Mouse (Mus musculus) midbrain, embryonic 12.5 days (tissue): ENCODE measurements at regions not wholly inside any gene's neighbourhood (a gene's known extent, or its start where the extent isn't known, plus 50 kb on each side); places are given as distances from the start of the nearest gene placed in this dataset. TPM values are rescaled to one million over a fixed set of nuclear protein-coding genes. Genes with fewer than 3 reads are reported as not detected.
"Not testable (repeated sequence)": the region's sequence is repeated elsewhere in the genome, so short reads cannot be mapped to it uniquely, and the experiment has no call there.

Source experiments
- ATAC-seq: fragments of 200-750 bp; cut with Nextera tagmentation; 2 replicates; pipeline ENCODE4 v1.8.0; 2017; ENCODE audit warnings: low read depth, moderate TSS enrichment, moderate library complexity; ENCODE audit not compliant: low FRiP score
- H3K27ac ChIP-seq: fragments of 300-500 bp; sonication (generic); replicated peaks from 2 replicates; pipeline ENCODE4 v1.5.1; 2016; ENCODE audit warnings: mild to moderate bottlenecking
- H3K27me3 ChIP-seq: fragments of 300-500 bp; sonication (generic); 2 replicates; pipeline ENCODE4 v1.6.1; 2016; ENCODE audit warnings: mild to moderate bottlenecking
- H3K36me3 ChIP-seq: fragments of 300-500 bp; sonication (generic); 2 replicates; pipeline ENCODE4 v1.6.1; 2016
- H3K4me1 ChIP-seq: fragments of 300-500 bp; sonication (generic); 2 replicates; pipeline ENCODE4 v1.6.1; 2016
- H3K4me2 ChIP-seq: fragments of 300-500 bp; sonication (generic); replicated peaks from 2 replicates; pipeline ENCODE4 v1.6.1; 2016; ENCODE audit warnings: mild to moderate bottlenecking, moderate library complexity
- H3K4me3 ChIP-seq: fragments of 300-500 bp; sonication (generic); 2 replicates; pipeline ENCODE4 v1.5.1; 2016; ENCODE audit warnings: mild to moderate bottlenecking
- H3K9ac ChIP-seq: fragments of 300-500 bp; sonication (generic); replicated peaks from 2 replicates; pipeline ENCODE4 v1.6.1; 2016; ENCODE audit warnings: mild to moderate bottlenecking, moderate library complexity
- H3K9me3 ChIP-seq: fragments of 300-500 bp; sonication (generic); 2 replicates; pipeline ENCODE4 v1.6.1; 2016; ENCODE audit warnings: mild to moderate bottlenecking
- WGBS: fragments of 180-500 bp; shearing (Covaris S2); methylation state at CpG from one replicate; pipeline ENCODE4 v1.1.7; 2016; 5-methylcytosine and 5-hydroxymethylcytosine counted together
- microRNA-seq: library from miRNA; unstranded; fragments of <30 nt; microRNA quantifications from one replicate; pipeline ENCODE4, GENCODE M21; 2017

GRCm38 (mm10) chr13:61805300-61805699 is 235.4 kb upstream of the Cts3 start:
- H3K27me3 ChIP-seq, ATAC-seq, H3K4me3 ChIP-seq, H3K9ac ChIP-seq, H3K36me3 ChIP-seq, H3K27ac ChIP-seq, H3K4me1 ChIP-seq, H3K4me2 ChIP-seq, H3K9me3 ChIP-seq: not testable (repeated sequence)
- WGBS, result 94% methylated on average over 3 of the region's 3 CpGs

DNA sequence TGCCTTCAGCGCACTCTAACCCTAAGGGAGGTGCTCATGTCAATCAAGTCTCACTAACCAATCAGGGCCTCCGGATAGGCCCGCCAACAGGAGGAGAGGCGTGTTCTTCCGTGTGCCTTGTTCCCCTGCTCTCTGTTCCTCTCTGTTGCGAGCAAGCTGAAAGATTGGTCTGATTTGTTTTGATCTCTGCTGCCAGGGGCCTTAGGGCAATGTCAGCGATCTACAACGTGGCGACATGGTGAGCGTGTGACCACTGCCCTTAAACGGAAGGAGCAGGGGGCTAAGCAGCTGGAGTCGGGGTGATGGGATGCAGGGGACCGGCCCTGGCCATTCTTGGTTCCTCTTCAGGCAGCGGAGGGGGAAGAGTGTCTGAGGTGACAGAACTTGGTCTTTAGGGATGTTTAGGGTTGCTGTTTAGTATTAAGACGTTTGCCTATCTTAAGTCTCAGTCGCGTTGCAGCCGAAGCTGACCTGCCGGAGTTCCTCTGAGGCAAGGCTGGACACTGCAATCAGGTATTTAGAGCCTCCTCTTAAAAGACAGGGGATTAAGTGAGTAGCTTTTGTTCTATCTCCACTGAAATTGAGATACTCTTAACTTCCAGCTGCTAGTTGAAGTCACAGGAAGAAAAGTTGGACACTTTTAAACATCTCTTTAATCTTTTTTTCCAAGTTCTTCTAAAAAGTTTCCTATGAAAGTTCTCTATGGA is 234.4 kb upstream of the Cts3 start:
- not testable (repeated sequence) for H3K27ac ChIP-seq, H3K9me3 ChIP-seq, H3K4me1 ChIP-seq, H3K27me3 ChIP-seq, H3K36me3 ChIP-seq
- ATAC-seq, result peak; percentile 58; the same call in 1 of the 2 replicates
- 1% methylated on average over 19 of the region's 19 CpGs for WGBS
- H3K9ac ChIP-seq, result peak overlapping the region; percentile 62
- H3K4me3 ChIP-seq, result peak overlapping the region; percentile 60
- H3K4me2 ChIP-seq, result peak overlapping the region; percentile 53

- H3K9me3 ChIP-seq, H3K27me3 ChIP-seq, ATAC-seq, H3K4me1 ChIP-seq, H3K9ac ChIP-seq, H3K27ac ChIP-seq, H3K36me3 ChIP-seq: not testable (repeated sequence)
- Histone ChIP-seq H3K4me3 (peak overlapping the region; percentile 60), H3K4me2 (peak overlapping the region; percentile 53)
- 22% methylated on average over 5 of the region's 5 CpGs for WGBS
Observed at GRCm38 (mm10) chr13:61803763-61804162, 233.8 kb upstream of the Cts3 start.

DNA sequence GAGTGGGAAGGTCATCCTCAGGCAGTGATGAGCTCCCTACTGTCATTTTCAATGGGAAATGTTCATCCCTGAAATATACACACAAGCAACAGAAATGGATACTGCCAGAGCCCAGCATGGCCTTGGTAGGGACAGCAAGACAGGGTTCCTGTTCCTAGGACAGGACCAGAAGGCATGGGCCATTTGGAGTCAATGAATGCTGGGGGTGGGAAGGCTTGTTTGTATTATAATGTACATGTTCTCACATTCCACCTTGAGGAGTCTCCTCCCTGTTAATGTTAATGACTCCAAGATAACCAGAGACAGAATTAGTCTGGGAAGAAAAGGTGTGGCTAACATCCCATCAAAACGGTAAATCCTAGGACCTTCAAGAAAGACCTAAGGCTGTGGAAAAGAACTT is 193.5 kb upstream of the Cts3 start:
- not testable (repeated sequence) for ATAC-seq

More for the DNA sequence above, 193.5 kb upstream of the Cts3 start:
- H3K9me3 ChIP-seq, H3K27ac ChIP-seq, H3K4me1 ChIP-seq, H3K27me3 ChIP-seq, H3K9ac ChIP-seq, H3K4me2 ChIP-seq, H3K4me3 ChIP-seq, H3K36me3 ChIP-seq: not testable (repeated sequence)
- whole genome bisulfite sequencing, result 95% methylated on average over 1 of the region's 1 CpGs

Small RNA genes in the stretch of these regions (microRNA-seq; reads per million reads assigned to microRNA genes)
- gene Gm23739, result not detected
